Mouse (Mus musculus): ENCODE data around the gene Ebi3. TPM values are rescaled to one million over a fixed set of nuclear protein-coding genes. Genes with fewer than 3 reads are reported as not detected.

Gene Ebi3
- polyA plus RNA-seq, 1 experiment from 2014 or later: 5.0 TPM

- DNase-seq (no peak), ATAC-seq (ENCODE audit: low read depth) (no peak)
- H3K9me3 ChIP-seq (replicated peaks): no peaks in the 10 kb centered on the region
- peak overlapping the region; percentile 89 for H3K27ac ChIP-seq
- H3K36me3 ChIP-seq: peaks cover 27% of the 10 kb centered on the region
- WGBS (ENCODE audit: insufficient replicate concordance): 35% methylated on average over 2 of the region's 2 CpGs
- peak overlapping the region; percentile 83 for H3K4me2 ChIP-seq
- peaks cover 11% of the 10 kb centered on the region; the same call in 1 of the 2 replicates for H3K27me3 ChIP-seq
- H3K9ac ChIP-seq: peak overlapping the region; percentile 75
- peak overlapping the region; percentile 66 for H3K4me3 ChIP-seq (replicated peaks)
- peaks cover 58% of the 10 kb centered on the region for H3K4me1 ChIP-seq (replicated peaks)
Observed at GRCm38 (mm10) chr17:55958584-55958886, 6.1 kb downstream of the Ebi3 start.

- Histone ChIP-seq H3K9ac (peak within 1 kb of the TSS; percentile 75), H3K4me2 (peak within 1 kb of the TSS; percentile 83), H3K27ac (peak within 1 kb of the TSS; percentile 89), H3K4me3 (replicated peaks) (peak within 1 kb of the TSS; percentile 66), H3K4me1 (replicated peaks) (peaks cover 58% of the 10 kb centered on the region), H3K27me3 (peaks cover 10% of the 10 kb centered on the region; the same call in 1 of the 2 replicates), H3K36me3 (peaks cover 32% of the 10 kb centered on the region), H3K9me3 (replicated peaks) (no peaks in the 10 kb centered on the region)
- ATAC-seq (ENCODE audit: low read depth) (peak; percentile 89), DNase-seq (peak; percentile 90)
- under 1% methylated on average over 45 of the region's 46 CpGs for WGBS (ENCODE audit: insufficient replicate concordance)
Observed at GRCm38 (mm10) chr17:55958918-55959728, 6.7 kb downstream of the Ebi3 start, which contains the start of gene Yju2. TSS of gene Yju2 (plus strand) at chr17:55959099.

GRCm38 (mm10) chr17:55959946-55960740 is 7.7 kb downstream of the Ebi3 start:
- 0 out of 2 replicates have a peak, but pooled peaks cover under 1% of the 10 kb centered on the region for H3K27me3 ChIP-seq
- peaks cover 58% of the 10 kb centered on the region for H3K4me1 ChIP-seq (replicated peaks)
- peak overlapping the region; percentile 75 for H3K9ac ChIP-seq
- H3K9me3 ChIP-seq (replicated peaks): no peaks in the 10 kb centered on the region
- DNase-seq (no peak), ATAC-seq (ENCODE audit: low read depth) (no peak)
- peaks cover 42% of the 10 kb centered on the region for H3K36me3 ChIP-seq
- H3K4me2 ChIP-seq: peak overlapping the region; percentile 83
- peak overlapping the region; percentile 66 for H3K4me3 ChIP-seq (replicated peaks)
- 62% methylated on average over 10 of the region's 10 CpGs for WGBS (ENCODE audit: insufficient replicate concordance)
- H3K27ac ChIP-seq: peak overlapping the region; percentile 72

- no peak for DNase-seq
Observed at GRCm38 (mm10) chr17:55960791-55961190, 8.4 kb downstream of the Ebi3 start.

GRCm38 (mm10) chr17:55961631-55962030 is 9.2 kb downstream of the Ebi3 start:
- DNase-seq: no peak
- peaks cover 54% of the 10 kb centered on the region for H3K36me3 ChIP-seq
- 90% methylated on average over 7 of the region's 7 CpGs for WGBS (ENCODE audit: insufficient replicate concordance)

More at GRCm38 (mm10) chr17:55960791-55961190, 8.4 kb downstream of the Ebi3 start:
- Histone ChIP-seq H3K27me3 (no peaks in the 10 kb centered on the region), H3K4me2 (peak overlapping the region; percentile 83; the same call in 1 of the 2 replicates), H3K36me3 (peaks cover 45% of the 10 kb centered on the region), H3K9me3 (replicated peaks) (no peaks in the 10 kb centered on the region), H3K9ac (peak overlapping the region; percentile 75; the same call in 1 of the 2 replicates), H3K4me3 (replicated peaks) (no peak overlapping the region), H3K27ac (no peak overlapping the region), H3K4me1 (replicated peaks) (peaks cover 55% of the 10 kb centered on the region)
- ATAC-seq (ENCODE audit: low read depth): no peak

GRCm38 (mm10) chr17:55963171-55963570 is 10.7 kb downstream of the Ebi3 start:
- H3K4me2 ChIP-seq: no peak overlapping the region
- H3K9me3 ChIP-seq (replicated peaks): no peaks in the 10 kb centered on the region
- 69% methylated on average over 14 of the region's 14 CpGs for WGBS (ENCODE audit: insufficient replicate concordance)
- peaks cover 68% of the 10 kb centered on the region for H3K36me3 ChIP-seq
- H3K27ac ChIP-seq: 0 out of 2 replicates have a peak overlapping the region, but pooled peaks have one; percentile 13
- no peaks in the 10 kb centered on the region for H3K27me3 ChIP-seq
- no peak for ATAC-seq (ENCODE audit: low read depth)
- no peak overlapping the region for H3K4me3 ChIP-seq (replicated peaks)
- H3K4me1 ChIP-seq (replicated peaks): peaks cover 31% of the 10 kb centered on the region
- no peak for DNase-seq
- H3K9ac ChIP-seq: no peak overlapping the region

More at GRCm38 (mm10) chr17:55961631-55962030, 9.2 kb downstream of the Ebi3 start:
- Histone ChIP-seq H3K9ac (no peak overlapping the region), H3K27ac (no peak overlapping the region), H3K4me2 (no peak overlapping the region), H3K4me3 (replicated peaks) (no peak overlapping the region), H3K27me3 (no peaks in the 10 kb centered on the region), H3K4me1 (replicated peaks) (peaks cover 47% of the 10 kb centered on the region), H3K9me3 (replicated peaks) (no peaks in the 10 kb centered on the region)
- no peak for ATAC-seq (ENCODE audit: low read depth)

- WGBS (ENCODE audit: insufficient replicate concordance): 89% methylated on average over 10 of the region's 10 CpGs
- peaks cover 25% of the 10 kb centered on the region for H3K4me1 ChIP-seq (replicated peaks)
- no peak for ATAC-seq (ENCODE audit: low read depth)
Observed at GRCm38 (mm10) chr17:55964496-55964895, 12.1 kb downstream of the Ebi3 start.

GRCm38 (mm10) chr17:55964996-55965395 is 12.6 kb downstream of the Ebi3 start:
- H3K4me2 ChIP-seq: no peak overlapping the region
- no peak overlapping the region for H3K4me3 ChIP-seq (replicated peaks)
- no peak for ATAC-seq (ENCODE audit: low read depth)
- no peak overlapping the region for H3K27ac ChIP-seq
- peaks cover 68% of the 10 kb centered on the region for H3K36me3 ChIP-seq
- DNase-seq: no peak
- peaks cover 20% of the 10 kb centered on the region for H3K4me1 ChIP-seq (replicated peaks)
- no peaks in the 10 kb centered on the region for H3K9me3 ChIP-seq (replicated peaks)
- WGBS (ENCODE audit: insufficient replicate concordance): 72% methylated on average over 9 of the region's 9 CpGs
- no peak overlapping the region for H3K9ac ChIP-seq
- peaks cover 18% of the 10 kb centered on the region for H3K27me3 ChIP-seq

More at GRCm38 (mm10) chr17:55964496-55964895, 12.1 kb downstream of the Ebi3 start:
- Histone ChIP-seq H3K4me2 (no peak overlapping the region), H3K9ac (no peak overlapping the region), H3K27ac (no peak overlapping the region), H3K4me3 (replicated peaks) (no peak overlapping the region), H3K27me3 (peaks cover 13% of the 10 kb centered on the region), H3K9me3 (replicated peaks) (no peaks in the 10 kb centered on the region), H3K36me3 (peaks cover 68% of the 10 kb centered on the region)
- no peak for DNase-seq

GRCm38 (mm10) chr17:55967186-55967585 is 14.7 kb downstream of the Ebi3 start:
- peaks cover 49% of the 10 kb centered on the region for H3K36me3 ChIP-seq
- H3K27ac ChIP-seq: no peak overlapping the region
- DNase-seq (no peak), ATAC-seq (ENCODE audit: low read depth) (no peak)
- 87% methylated on average over 4 of the region's 4 CpGs for WGBS (ENCODE audit: insufficient replicate concordance)
- peaks cover 40% of the 10 kb centered on the region for H3K27me3 ChIP-seq
- no peak overlapping the region for H3K9ac ChIP-seq
- no peak overlapping the region for H3K4me2 ChIP-seq
- peaks cover 22% of the 10 kb centered on the region; the same call in 1 of the 2 replicates for H3K4me1 ChIP-seq (replicated peaks)
- no peaks in the 10 kb centered on the region for H3K9me3 ChIP-seq (replicated peaks)
- no peak overlapping the region for H3K4me3 ChIP-seq (replicated peaks)

- Histone ChIP-seq H3K27me3 (peaks cover 50% of the 10 kb centered on the region), H3K36me3 (peaks cover 42% of the 10 kb centered on the region), H3K4me3 (replicated peaks) (no peak overlapping the region), H3K9me3 (replicated peaks) (no peaks in the 10 kb centered on the region), H3K4me1 (replicated peaks) (peaks cover 15% of the 10 kb centered on the region; the same call in 1 of the 2 replicates), H3K27ac (no peak overlapping the region), H3K4me2 (no peak overlapping the region), H3K9ac (no peak overlapping the region)
- ATAC-seq (ENCODE audit: low read depth): no peak
- no peak for DNase-seq
- WGBS (ENCODE audit: insufficient replicate concordance): 61% methylated on average over 7 of the region's 7 CpGs
Observed at GRCm38 (mm10) chr17:55968210-55968609, 15.8 kb downstream of the Ebi3 start.

- peaks cover 32% of the 10 kb centered on the region for H3K36me3 ChIP-seq
- no peaks in the 10 kb centered on the region for H3K9me3 ChIP-seq (replicated peaks)
- no peak for ATAC-seq (ENCODE audit: low read depth)
- 51% methylated on average over 14 of the region's 14 CpGs for WGBS (ENCODE audit: insufficient replicate concordance)
- no peak overlapping the region for H3K9ac ChIP-seq
- H3K4me2 ChIP-seq: no peak overlapping the region
- no peak for DNase-seq
- peaks cover 14% of the 10 kb centered on the region; the same call in 1 of the 2 replicates for H3K4me1 ChIP-seq (replicated peaks)
- H3K27me3 ChIP-seq: peaks cover 62% of the 10 kb centered on the region
- no peak overlapping the region for H3K27ac ChIP-seq
- no peak overlapping the region for H3K4me3 ChIP-seq (replicated peaks)
Observed at GRCm38 (mm10) chr17:55969560-55969959, 17.1 kb downstream of the Ebi3 start.

Measured in liver, embryonic 13.5 days (tissue).